Mouse (Mus musculus) cerebellum, adult 2 months (tissue): ENCODE results near the gene Bpnt1. TPM values are rescaled to one million over a fixed set of nuclear protein-coding genes. Genes with fewer than 3 reads are reported as not detected.

Experiments
- DNase-seq, 2 experiments: peaks; one replicate each; pipeline ENCODE4 v3.0.0; 2021
- H3K27ac ChIP-seq: fragments of 200-500 bp; 2 replicates; pipeline ENCODE4 v1.5.1; 2012; ENCODE audit warnings: low read length, control low read depth, inconsistent platforms; ENCODE audit not compliant: insufficient read depth
- H3K27me3 ChIP-seq: fragments of 200-500 bp; 2 replicates; pipeline ENCODE4 v1.6.1; 2012; ENCODE audit warnings: inconsistent platforms, mild to moderate bottlenecking, low read length, moderate library complexity; ENCODE audit not compliant: control insufficient read depth, insufficient read depth
- H3K4me1 ChIP-seq: fragments of 200-500 bp; 2 replicates; pipeline ENCODE4 v1.6.1; 2011; ENCODE audit warnings: low read length; ENCODE audit not compliant: control insufficient read depth, insufficient read depth
- H3K4me3 ChIP-seq: fragments of 200-500 bp; replicated peaks from 2 replicates; pipeline ENCODE3; 2011; ENCODE audit warnings: mild to moderate bottlenecking, low read depth, low read length, control low read depth; ENCODE audit not compliant: insufficient read depth
- CTCF ChIP-seq: fragments of 200-500 bp; IDR thresholded peaks from 2 replicates; pipeline ENCODE4 v1.5.1; 2011; ENCODE audit warnings: low read depth, mild to moderate bottlenecking, control low read depth, low read length, moderate library complexity, borderline replicate concordance; ENCODE audit not compliant: insufficient read depth
- POLR2A ChIP-seq: fragments of 200-500 bp; IDR thresholded peaks from 2 replicates; pipeline ENCODE4 v1.6.1; 2011; ENCODE audit warnings: low read length, control low read depth, borderline replicate concordance; ENCODE audit not compliant: insufficient read depth
- WGBS: fragments of 180-500 bp; shearing (Covaris S2); methylation state at CpG from one replicate; pipeline ENCODE4 v1.1.7; 2018; 5-methylcytosine and 5-hydroxymethylcytosine counted together
- polyA plus RNA-seq: library from polyadenylated mRNA; depleted of rRNA; stranded (reverse); fragments of >200 nt; gene quantifications from 2 replicates; pipeline ENCODE4 v1.2.3, GENCODE M21; 2012; rRNA removed

The Bpnt1 gene
- polyA plus RNA-seq, 1 experiment = 115 TPM

- Histone ChIP-seq H3K4me1 (peaks cover 4% of the 10 kb centered on the region; the same call in 1 of the 2 replicates), H3K27me3 (no peaks in the 10 kb centered on the region), H3K4me3 (peak overlapping the region; percentile 76), H3K27ac (peak overlapping the region; percentile 62)
- WGBS = under 1% methylated on average over 22 of the region's 22 CpGs
- DNase-seq = peak in 1 of 2 experiments; percentile 56
- TF ChIP-seq POLR2A = no peak
- no peak for TF ChIP-seq CTCF
Measured at GRCm38 (mm10) chr1:185363526-185364182, 31.7 kb downstream of the Bpnt1 start.

GRCm38 (mm10) chr1:185364183-185364540 lies 32.2 kb downstream of the Bpnt1 start:
- no peak for DNase-seq
- no peak for TF ChIP-seq POLR2A
- no peak for TF ChIP-seq CTCF
- Histone ChIP-seq H3K27me3 (no peaks in the 10 kb centered on the region), H3K4me3 (peak overlapping the region; percentile 76), H3K4me1 (peaks cover 4% of the 10 kb centered on the region; the same call in 1 of the 2 replicates), H3K27ac (no peak overlapping the region)
- WGBS = 14% methylated on average over 6 of the region's 6 CpGs

GRCm38 (mm10) chr1:185367383-185367782 lies 35.4 kb downstream of the Bpnt1 start:
- WGBS = 85% methylated on average over 6 of the region's 6 CpGs

GRCm38 (mm10) chr1:185369979-185370378 lies 38.0 kb downstream of the Bpnt1 start:
- H3K27ac ChIP-seq = no peak overlapping the region
- TF ChIP-seq POLR2A (no peak), CTCF (no peak)
- no peak overlapping the region for H3K4me3 ChIP-seq
- H3K4me1 ChIP-seq = peaks cover 2% of the 10 kb centered on the region; the same call in 1 of the 2 replicates
- H3K27me3 ChIP-seq = no peaks in the 10 kb centered on the region
- 94% methylated on average over 6 of the region's 6 CpGs for WGBS
- DNase-seq = no peak

More at GRCm38 (mm10) chr1:185367383-185367782, 35.4 kb downstream of the Bpnt1 start:
- H3K27ac ChIP-seq = no peak overlapping the region
- TF ChIP-seq CTCF = no peak
- no peak for TF ChIP-seq POLR2A
- H3K4me1 ChIP-seq = peaks cover 4% of the 10 kb centered on the region; the same call in 1 of the 2 replicates
- H3K27me3 ChIP-seq = no peaks in the 10 kb centered on the region
- no peak overlapping the region for H3K4me3 ChIP-seq
- no peak for DNase-seq

GRCm38 (mm10) chr1:185376390-185376789 lies 44.4 kb downstream of the Bpnt1 start:
- Histone ChIP-seq H3K4me1 (peaks cover 3% of the 10 kb centered on the region; the same call in 1 of the 2 replicates), H3K4me3 (no peak overlapping the region), H3K27ac (peak overlapping the region; percentile 53; the same call in 1 of the 2 replicates), H3K27me3 (no peaks in the 10 kb centered on the region)
- DNase-seq = peak in 1 of 2 experiments; percentile 27
- no peak for TF ChIP-seq POLR2A
- TF ChIP-seq CTCF = no peak

- H3K27me3 ChIP-seq = no peaks in the 10 kb centered on the region
- H3K4me3 ChIP-seq = no peak overlapping the region
- DNase-seq = no peak
- WGBS = 88% methylated on average over 2 of the region's 2 CpGs
- no peak overlapping the region for H3K27ac ChIP-seq
- peaks cover 3% of the 10 kb centered on the region; the same call in 1 of the 2 replicates for H3K4me1 ChIP-seq
- TF ChIP-seq POLR2A = no peak
Measured at GRCm38 (mm10) chr1:185377429-185377828, 45.5 kb downstream of the Bpnt1 start.

- no peaks in the 10 kb centered on the region for H3K4me1 ChIP-seq
- 87% methylated on average over 5 of the region's 5 CpGs for whole genome bisulfite sequencing
- TF ChIP-seq POLR2A (no peak), CTCF (no peak)
- no peaks in the 10 kb centered on the region for H3K27me3 ChIP-seq
- DNase-seq = no peak
- H3K4me3 ChIP-seq = no peak overlapping the region
- H3K27ac ChIP-seq = no peak overlapping the region
Measured at GRCm38 (mm10) chr1:185401615-185402014, 69.7 kb downstream of the Bpnt1 start.

- Histone ChIP-seq H3K4me1 (no peaks in the 10 kb centered on the region), H3K4me3 (no peak overlapping the region), H3K27me3 (no peaks in the 10 kb centered on the region; the same call in 1 of the 2 replicates), H3K27ac (no peak overlapping the region)
- TF ChIP-seq POLR2A (no peak), CTCF (peak; percentile 38; the same call in 1 of the 2 replicates)
- WGBS = 20% methylated on average over 2 of the region's 2 CpGs
- peak in 1 of 2 experiments; percentile 13 for DNase-seq
Measured at GRCm38 (mm10) chr1:185404021-185404420, 72.1 kb downstream of the Bpnt1 start.

GRCm38 (mm10) chr1:185405921-185406320 lies 74.0 kb downstream of the Bpnt1 start:
- no peak for DNase-seq
- no peaks in the 10 kb centered on the region for H3K4me1 ChIP-seq
- H3K27me3 ChIP-seq = no peaks in the 10 kb centered on the region; the same call in 1 of the 2 replicates
- WGBS = 69% methylated on average over 10 of the region's 10 CpGs
- TF ChIP-seq CTCF = no peak
- no peak overlapping the region for H3K27ac ChIP-seq
- no peak overlapping the region for H3K4me3 ChIP-seq

Other genes with a start within 250 kb of the Bpnt1 start
- gene Rab3gap2, start 128.0 kb upstream of the Bpnt1 start, polyA plus RNA-seq = 44.9 and 46.3 TPM in 2 replicates
- gene Iars2, start 2.8 kb upstream of the Bpnt1 start, polyA plus RNA-seq = 27.2 and 27.6 TPM in 2 replicates
- 40.4 and 42.0 TPM in 2 replicates for gene Eprs, start 30.9 kb downstream of the Bpnt1 start, polyA plus RNA-seq
- gene Slc30a10, start 122.7 kb downstream of the Bpnt1 start, polyA plus RNA-seq = 5.4 and 6.0 TPM in 2 replicates